Mouse (Mus musculus): ENCODE data around the gene Rnd2.
"Not testable (repeated sequence)": the region's sequence is repeated elsewhere in the genome, so short reads cannot be mapped to it uniquely, and the experiment has no call there.

DNA sequence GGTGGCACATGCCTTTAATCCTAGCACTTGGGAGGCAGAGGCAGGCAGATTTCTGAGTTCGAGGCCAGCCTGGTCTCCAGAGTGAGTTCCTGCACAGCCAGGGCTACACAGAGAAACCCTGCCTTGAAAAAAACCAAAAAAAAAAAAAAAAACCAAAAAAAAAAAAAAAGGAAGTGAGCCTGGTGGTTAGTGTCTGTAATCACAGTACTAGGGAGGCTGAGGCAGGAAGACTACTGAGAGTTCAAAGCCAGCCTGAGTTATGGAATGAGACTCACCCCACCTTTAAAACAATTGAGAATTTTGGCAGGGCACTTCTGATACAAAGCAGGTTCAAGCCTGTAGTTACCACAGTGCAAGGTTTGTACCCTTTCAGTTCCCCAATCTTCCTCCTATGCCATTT is 8.9 kb downstream of the Rnd2 start:
- TF ChIP-seq USF1 (IDR thresholded peaks at IDR 0.05; ENCODE audit: low read depth); CTCF (IDR thresholded peaks at IDR 0.05; ENCODE audit: control insufficient read depth, insufficient read depth, insufficient read length); CEBPB (IDR thresholded peaks at IDR 0.05; ENCODE audit: low read depth); MYOG (IDR thresholded peaks at IDR 0.05; ENCODE audit: control insufficient read depth, extremely low read depth, insufficient read length); MYOD1 (IDR thresholded peaks at IDR 0.05; ENCODE audit: control insufficient read depth, insufficient read length, low read depth); MAX (IDR thresholded peaks at IDR 0.05): not testable (repeated sequence)
